In the genomic region with DNA sequence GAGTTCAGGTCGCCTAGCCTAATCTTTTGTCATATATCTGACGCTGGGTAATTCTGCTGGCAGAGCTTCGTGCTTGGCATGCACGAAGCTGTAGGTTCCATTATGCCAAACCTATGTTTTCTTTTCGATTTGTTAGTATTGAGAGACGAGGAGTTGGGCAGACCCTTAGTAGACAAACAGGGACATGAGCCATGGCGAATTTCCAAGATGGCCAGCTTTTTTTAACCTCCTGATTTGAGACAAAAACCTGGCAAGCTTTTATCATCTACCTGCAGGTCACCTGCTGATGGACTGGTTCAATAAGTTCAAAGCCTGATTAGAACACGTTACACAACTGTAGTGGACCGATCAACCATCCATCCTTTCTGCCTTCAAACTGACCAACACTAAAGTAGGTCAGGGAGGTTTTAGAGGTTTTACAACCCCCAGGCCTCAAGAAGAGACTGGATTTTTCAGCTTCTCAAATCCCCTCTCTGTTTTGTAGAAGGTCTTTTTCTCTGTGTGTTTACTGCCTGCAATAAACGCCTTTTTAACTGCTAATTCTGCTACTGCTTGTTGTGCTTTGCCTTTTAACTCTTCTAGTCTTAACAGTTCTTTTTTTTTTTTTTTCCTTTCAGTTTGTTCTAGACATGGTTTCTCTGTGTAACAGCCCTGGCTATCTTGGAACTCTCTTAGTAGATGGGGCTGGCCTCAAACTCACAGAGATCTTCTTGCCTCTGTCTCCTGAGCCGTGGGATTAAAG, we compare ENCODE assay signal across 8 mouse cellular contexts. TPM values are rescaled to one million over a fixed set of nuclear protein-coding genes. Genes with fewer than 3 reads are reported as not detected.
DNase-seq lines count a peak whose midpoint lies in the region; ATAC-seq lines count a peak whose summit lies in the region.

No protein-coding gene starts in this region.

- H3K4me1 ChIP-seq in liver, embryonic 11.5 days (replicated peaks; ENCODE audit: control insufficient read depth, insufficient read depth, low read length) = peaks cover 39% of the 10 kb centered on the region

- intact Hi-C loops in heart, postnatal 14 days (cut with DNase I) = no loop called here

- peak overlapping the region; percentile 98 for H3K9ac ChIP-seq in liver, embryonic 11.5 days (ENCODE audit: low read depth, low read length)

- H3K27ac ChIP-seq in liver, embryonic 11.5 days (ENCODE audit: low read depth, low read length) = peak overlapping the region; percentile 100

- peak; percentile 31 for DNase-seq in heart, adult 8-10 months (ENCODE audit: low spot score)
- no peak for DNase-seq in heart, adult 11 months
- DNase-seq in 416B (ENCODE audit: low read depth) = peak; percentile 21
- DNase-seq in cerebellum, postnatal 14 days = peak; percentile 65
- DNase-seq in heart, postnatal 14 days = peak; percentile 18 to 36
- DNase-seq in liver, embryonic 11.5 days (ENCODE audit: low spot score) = no peak
- peak; percentile 9 for DNase-seq in right cerebral cortex, postnatal 4 days
- DNase-seq in frontal cortex, postnatal 36 days (ENCODE audit: low spot score in 2 of 2) = no peak

- WGBS in liver, embryonic 11.5 days = 18% methylated on average over 11 of the region's 11 CpGs

- ATAC-seq in liver, embryonic 11.5 days (replicated peaks; ENCODE audit: low FRiP score) = no peak

- H3K4me2 ChIP-seq in liver, embryonic 11.5 days = peak overlapping the region; percentile 82

- peak overlapping the region; percentile 98 for H3K4me3 ChIP-seq in liver, embryonic 11.5 days (ENCODE audit: low read depth, low read length)

- peaks cover 3% of the 10 kb centered on the region; the same call in 1 of the 2 replicates for H3K36me3 ChIP-seq in liver, embryonic 11.5 days (ENCODE audit: control insufficient read depth, insufficient read depth, low read length)

- no peaks in the 10 kb centered on the region for H3K27me3 ChIP-seq in liver, embryonic 11.5 days (replicated peaks; ENCODE audit: control insufficient read depth, insufficient read depth, low read length)

- H3K9me3 ChIP-seq in liver, embryonic 11.5 days (ENCODE audit: control insufficient read depth, low read length) = no peaks in the 10 kb centered on the region

RNA-seq across cellular contexts. Expression of a gene that starts 0.8 kb away (rescaled TPM):
- total RNA-seq in heart, adult 8-10 months (2022) = 10 to 100 TPM; 15.5 to 20.3 (median 16.8) TPM
- total RNA-seq in heart, postnatal 14 days (2021) = 10 to 100 TPM; 21.9 to 22.8 TPM
- polyA plus RNA-seq in liver, embryonic 11.5 days (2014; fragmentation: Nextera tagmentation; extraction: Ambion mirVana) = 52.9 and 54.6 TPM in 2 replicates

RNA-seq across cellular contexts. Expression of a gene that starts 1.1 kb away (rescaled TPM):
- total RNA-seq in heart, adult 8-10 months (2022) = not detected
- not detected for total RNA-seq in heart, postnatal 14 days (2021)
- polyA plus RNA-seq in liver, embryonic 11.5 days (2014; fragmentation: Nextera tagmentation; extraction: Ambion mirVana) = 0.38 and 0.51 TPM in 2 replicates

RNA-seq across cellular contexts. Expression of a gene that starts 59.2 kb away (rescaled TPM):
- under 1 TPM; 0.24 to 0.62 (median 0.48) TPM for total RNA-seq in heart, adult 8-10 months (2022)
- total RNA-seq in heart, postnatal 14 days (2021) = under 1 TPM; 0.41 to 0.72 TPM
- polyA plus RNA-seq in liver, embryonic 11.5 days (2014; fragmentation: Nextera tagmentation; extraction: Ambion mirVana) = not detected in 2 replicates

Comparison
In these comparisons a context has a peak if more than half of its experiments do, and no peak if none do; other contexts are left out.
1. DNase-seq: peak in heart, adult 8-10 months (single experiment), 416B (single experiment), cerebellum, postnatal 14 days (2 of 2), heart, postnatal 14 days (2 of 2) and right cerebral cortex, postnatal 4 days (single experiment); none in heart, adult 11 months (single experiment), liver, embryonic 11.5 days (single experiment) and frontal cortex, postnatal 36 days (0 of 2).